Mouse (Mus musculus) midbrain, embryonic 12.5 days (tissue): ENCODE results near the gene Vipr1. TPM values are rescaled to one million over a fixed set of nuclear protein-coding genes. Genes with fewer than 3 reads are reported as not detected.

Source experiments
- ATAC-seq: fragments of 200-750 bp; cut with Nextera tagmentation; 2 replicates; pipeline ENCODE4 v1.8.0; 2017; ENCODE audit warnings: low read depth, moderate TSS enrichment, moderate library complexity; ENCODE audit not compliant: low FRiP score
- H3K27ac ChIP-seq: fragments of 300-500 bp; sonication (generic); replicated peaks from 2 replicates; pipeline ENCODE4 v1.5.1; 2016; ENCODE audit warnings: mild to moderate bottlenecking
- H3K27me3 ChIP-seq: fragments of 300-500 bp; sonication (generic); 2 replicates; pipeline ENCODE4 v1.6.1; 2016; ENCODE audit warnings: mild to moderate bottlenecking
- H3K36me3 ChIP-seq: fragments of 300-500 bp; sonication (generic); 2 replicates; pipeline ENCODE4 v1.6.1; 2016
- H3K4me1 ChIP-seq: fragments of 300-500 bp; sonication (generic); 2 replicates; pipeline ENCODE4 v1.6.1; 2016
- H3K4me2 ChIP-seq: fragments of 300-500 bp; sonication (generic); replicated peaks from 2 replicates; pipeline ENCODE4 v1.6.1; 2016; ENCODE audit warnings: mild to moderate bottlenecking, moderate library complexity
- H3K4me3 ChIP-seq: fragments of 300-500 bp; sonication (generic); 2 replicates; pipeline ENCODE4 v1.5.1; 2016; ENCODE audit warnings: mild to moderate bottlenecking
- H3K9ac ChIP-seq: fragments of 300-500 bp; sonication (generic); replicated peaks from 2 replicates; pipeline ENCODE4 v1.6.1; 2016; ENCODE audit warnings: mild to moderate bottlenecking, moderate library complexity
- H3K9me3 ChIP-seq: fragments of 300-500 bp; sonication (generic); 2 replicates; pipeline ENCODE4 v1.6.1; 2016; ENCODE audit warnings: mild to moderate bottlenecking
- WGBS: fragments of 180-500 bp; shearing (Covaris S2); methylation state at CpG from one replicate; pipeline ENCODE4 v1.1.7; 2016; 5-methylcytosine and 5-hydroxymethylcytosine counted together
- polyA plus RNA-seq: library from polyadenylated mRNA; unstranded; fragments of >200 nt; fragmentation: Nextera tagmentation; extraction: Ambion mirVana; gene quantifications from 2 replicates; pipeline ENCODE4 v1.2.1, GENCODE M21; 2016

Vipr1 gene
- polyA plus RNA-seq, 1 experiment from 2014 or later, result 0.18 TPM

GRCm38 (mm10) chr9:121708506-121709486, 66.3 kb downstream of the Vipr1 start:
- Histone ChIP-seq H3K27me3 (peaks cover 12% of the 10 kb centered on the region; the same call in 1 of the 2 replicates), H3K9me3 (no peaks in the 10 kb centered on the region), H3K27ac (no peak overlapping the region), H3K4me3 (no peak overlapping the region), H3K4me1 (peaks cover 30% of the 10 kb centered on the region), H3K4me2 (no peak overlapping the region), H3K9ac (no peak overlapping the region), H3K36me3 (peaks cover 9% of the 10 kb centered on the region; the same call in 1 of the 2 replicates)
- no peak for ATAC-seq
- 71% methylated on average over 7 of the region's 7 CpGs for WGBS

GRCm38 (mm10) chr9:121709898-121710583, 67.5 kb downstream of the Vipr1 start, which contains the start of gene Ss18l2:
Ss18l2 (plus strand) TSS chr9:121710329.
- Histone ChIP-seq H3K4me1 (peaks cover 23% of the 10 kb centered on the region), H3K27ac (peak within 1 kb of the TSS; percentile 86), H3K4me2 (peak within 1 kb of the TSS; percentile 74), H3K9ac (peak within 1 kb of the TSS; percentile 81), H3K36me3 (peaks cover 9% of the 10 kb centered on the region; the same call in 1 of the 2 replicates), H3K9me3 (no peaks in the 10 kb centered on the region), H3K4me3 (peak within 1 kb of the TSS; percentile 61), H3K27me3 (peaks cover 12% of the 10 kb centered on the region; the same call in 1 of the 2 replicates)
- 6% methylated on average over 37 of the region's 37 CpGs for WGBS
- ATAC-seq, result peak; percentile 96

- Histone ChIP-seq H3K4me2 (peak overlapping the region; percentile 74), H3K36me3 (peaks cover 9% of the 10 kb centered on the region; the same call in 1 of the 2 replicates), H3K27ac (peak overlapping the region; percentile 86), H3K9me3 (no peaks in the 10 kb centered on the region), H3K27me3 (peaks cover 12% of the 10 kb centered on the region; the same call in 1 of the 2 replicates), H3K4me3 (peak overlapping the region; percentile 61), H3K9ac (peak overlapping the region; percentile 81), H3K4me1 (peaks cover 18% of the 10 kb centered on the region)
- peak; percentile 39 for ATAC-seq
- WGBS, result under 1% methylated on average over 18 of the region's 18 CpGs
These were observed 68.1 kb downstream of the Vipr1 start for GRCm38 (mm10) chr9:121710584-121710975.

GRCm38 (mm10) chr9:121717048-121717447, 74.5 kb downstream of the Vipr1 start:
- Histone ChIP-seq H3K9me3 (no peaks in the 10 kb centered on the region), H3K27ac (no peak overlapping the region), H3K4me1 (peaks cover 13% of the 10 kb centered on the region), H3K36me3 (peaks cover 9% of the 10 kb centered on the region; the same call in 1 of the 2 replicates), H3K4me3 (no peak overlapping the region), H3K27me3 (no peaks in the 10 kb centered on the region), H3K4me2 (no peak overlapping the region), H3K9ac (no peak overlapping the region)
- no peak for ATAC-seq
- WGBS, result 83% methylated on average over 2 of the region's 2 CpGs

- Histone ChIP-seq H3K27me3 (no peaks in the 10 kb centered on the region), H3K4me1 (peaks cover 13% of the 10 kb centered on the region), H3K9ac (peak overlapping the region; percentile 96), H3K27ac (peak overlapping the region; percentile 98), H3K9me3 (no peaks in the 10 kb centered on the region), H3K4me2 (peak overlapping the region; percentile 61), H3K4me3 (peak overlapping the region; percentile 96), H3K36me3 (no peaks in the 10 kb centered on the region)
- WGBS, result 71% methylated on average over 15 of the region's 15 CpGs
- ATAC-seq, result peak; percentile 3; the same call in 1 of the 2 replicates
These were observed 75.7 kb downstream of the Vipr1 start for GRCm38 (mm10) chr9:121718070-121718705.

GRCm38 (mm10) chr9:121718792-121719318, 76.3 kb downstream of the Vipr1 start, which contains the start of gene Nktr:
Nktr (plus strand) TSS chr9:121719169.
- Histone ChIP-seq H3K4me2 (peak within 1 kb of the TSS; percentile 95), H3K4me1 (peaks cover 13% of the 10 kb centered on the region), H3K9ac (peak within 1 kb of the TSS; percentile 96), H3K27me3 (no peaks in the 10 kb centered on the region), H3K36me3 (no peaks in the 10 kb centered on the region), H3K9me3 (no peaks in the 10 kb centered on the region), H3K27ac (peak within 1 kb of the TSS; percentile 98), H3K4me3 (peak within 1 kb of the TSS; percentile 96)
- peak; percentile 99 for ATAC-seq
- under 1% methylated on average over 58 of the region's 61 CpGs for WGBS

GRCm38 (mm10) chr9:121719347-121720331, 77.1 kb downstream of the Vipr1 start:
- H3K9ac ChIP-seq, result peak overlapping the region; percentile 96
- H3K9me3 ChIP-seq, result no peaks in the 10 kb centered on the region
- H3K4me3 ChIP-seq, result peak overlapping the region; percentile 96
- H3K4me2 ChIP-seq, result peak overlapping the region; percentile 95
- H3K27ac ChIP-seq, result peak overlapping the region; percentile 98
- WGBS, result under 1% methylated on average over 55 of the region's 87 CpGs
- H3K4me1 ChIP-seq, result peaks cover 13% of the 10 kb centered on the region
- no peaks in the 10 kb centered on the region for H3K27me3 ChIP-seq
- no peaks in the 10 kb centered on the region for H3K36me3 ChIP-seq
- peak; percentile 75; the same call in 1 of the 2 replicates for ATAC-seq

Other genes with a start within 250 kb of the Vipr1 start
- 8.1 and 10.3 TPM in 2 replicates for gene Cck, start 147.0 kb upstream of the Vipr1 start, polyA plus RNA-seq
- gene Lyzl4, start 620 bp upstream of the Vipr1 start, polyA plus RNA-seq, result not detected in 2 replicates
- 25.9 and 29.5 TPM in 2 replicates for gene Sec22c, start 62.8 kb downstream of the Vipr1 start, polyA plus RNA-seq
- gene Ss18l2, start 67.6 kb downstream of the Vipr1 start, polyA plus RNA-seq, result 107 TPM in 2 replicates
- gene Nktr, start 76.5 kb downstream of the Vipr1 start, polyA plus RNA-seq, result 73.6 and 75.3 TPM in 2 replicates
- gene Zfp651, start 116.6 kb downstream of the Vipr1 start, polyA plus RNA-seq, result 10.9 and 13.3 TPM in 2 replicates
- 0.14 TPM in 1 of 2 replicates, not detected in the other for gene Klhl40, start 134.9 kb downstream of the Vipr1 start, polyA plus RNA-seq
- not detected in 2 replicates for gene Hhatl, start 149.8 kb downstream of the Vipr1 start, polyA plus RNA-seq
- 3.2 and 4.3 TPM in 2 replicates for gene Ccdc13, start 196.7 kb downstream of the Vipr1 start, polyA plus RNA-seq
- gene Higd1a, start 215.6 kb downstream of the Vipr1 start, polyA plus RNA-seq, result 142 TPM in 2 replicates